Mouse (Mus musculus) megakaryocyte, embryonic 14.5 days (primary cell): ENCODE measurements around the gene Sorbs1. TPM values are rescaled to one million over a fixed set of nuclear protein-coding genes. Genes with fewer than 3 reads are reported as not detected.

Experiments
- H3K27me3 ChIP-seq: replicated peaks from 2 replicates; pipeline ENCODE3; 2012; ENCODE audit warnings: inconsistent platforms
- H3K36me3 ChIP-seq: replicated peaks from 2 replicates; pipeline ENCODE3; 2012; ENCODE audit warnings: low read length, inconsistent platforms, mixed read lengths
- H3K4me1 ChIP-seq: 2 replicates; pipeline ENCODE4 v1.6.1; 2012; ENCODE audit warnings: inconsistent platforms
- H3K4me3 ChIP-seq: replicated peaks from 2 replicates; pipeline ENCODE3; 2012; ENCODE audit warnings: moderate library complexity, mild to moderate bottlenecking, inconsistent platforms
- H3K9me3 ChIP-seq: 2 replicates; pipeline ENCODE4 v1.6.1; 2012; ENCODE audit warnings: inconsistent platforms
- FLI1 ChIP-seq: IDR thresholded peaks from 2 replicates; pipeline ENCODE4 v1.6.1; 2012; ENCODE audit warnings: low read length, inconsistent platforms, mixed read lengths
- GATA1 ChIP-seq: IDR thresholded peaks from 3 replicates; pipeline ENCODE4 v1.6.1; 2012; ENCODE audit warnings: mixed read lengths, low read length, inconsistent platforms, borderline replicate concordance
- polyA plus RNA-seq: library from polyadenylated mRNA; stranded (reverse); fragments of >175 nt; gene quantifications from 2 replicates; pipeline ENCODE4 v1.2.3, GENCODE M21; 2012; ENCODE audit warnings: low replicate concordance; ENCODE audit not compliant: insufficient read depth

Gene Sorbs1
- polyA plus RNA-seq, 1 experiment: 2.7 TPM

- Histone ChIP-seq H3K27me3 (peaks cover 8% of the 10 kb centered on the region), H3K36me3 (peaks cover 43% of the 10 kb centered on the region)
- TF ChIP-seq GATA1 (no peak), FLI1 (no peak)
These were observed 34.8 kb upstream of the Sorbs1 start for GRCm38 (mm10) chr19:40548386-40548785.

GRCm38 (mm10) chr19:40544856-40545255 lies 31.3 kb upstream of the Sorbs1 start:
- Histone ChIP-seq H3K27me3 (peaks cover 22% of the 10 kb centered on the region), H3K36me3 (peaks cover 7% of the 10 kb centered on the region), H3K9me3 (peaks cover 10% of the 10 kb centered on the region), H3K4me1 (no peaks in the 10 kb centered on the region), H3K4me3 (no peak overlapping the region)
- TF ChIP-seq FLI1 (no peak), GATA1 (no peak)

More at GRCm38 (mm10) chr19:40548386-40548785, 34.8 kb upstream of the Sorbs1 start:
- H3K4me1 ChIP-seq: no peaks in the 10 kb centered on the region
- H3K9me3 ChIP-seq: no peaks in the 10 kb centered on the region
- no peak overlapping the region for H3K4me3 ChIP-seq

DNA sequence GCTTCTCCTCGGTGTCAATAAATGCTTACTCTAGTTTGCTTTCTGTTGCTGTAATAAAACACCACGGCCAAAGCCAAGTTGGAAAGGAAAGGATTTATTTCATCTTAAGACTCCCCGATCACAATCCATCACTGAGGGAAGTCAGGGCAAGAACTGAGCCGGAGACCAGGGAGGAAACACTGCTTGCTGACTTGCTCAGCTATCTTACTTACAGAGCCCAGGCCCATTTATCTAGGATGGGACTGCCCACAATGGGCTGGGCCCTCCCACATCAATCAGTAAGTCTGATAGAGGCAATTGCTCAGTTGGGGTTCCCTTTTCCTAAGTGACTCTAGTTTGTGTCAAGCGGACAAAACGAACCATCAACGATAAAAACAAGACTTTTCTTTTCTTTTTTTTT lies 29.2 kb upstream of the Sorbs1 start:
- TF ChIP-seq GATA1: no peak
- TF ChIP-seq FLI1: no peak
- no peak overlapping the region for H3K4me3 ChIP-seq
- H3K27me3 ChIP-seq: peaks cover 28% of the 10 kb centered on the region

DNA sequence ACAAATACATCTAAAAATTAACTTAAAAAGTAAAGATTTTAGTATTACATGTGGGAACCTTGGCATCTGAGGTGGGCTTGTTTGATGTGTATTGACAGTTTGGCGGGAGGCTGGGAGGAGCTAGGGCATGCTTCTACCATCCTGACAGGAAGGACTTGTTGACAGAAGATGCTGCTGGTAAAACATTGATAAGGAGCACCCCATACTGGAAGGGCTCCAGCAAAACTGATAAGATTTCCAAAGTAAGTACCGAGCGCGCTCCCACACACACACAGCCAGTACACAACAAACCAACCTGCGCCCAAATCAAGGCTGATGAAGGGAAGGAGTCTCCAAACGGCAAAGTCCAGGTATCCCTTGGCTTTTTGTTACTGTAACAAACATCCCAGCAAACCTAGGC lies 22.9 kb upstream of the Sorbs1 start:
- Histone ChIP-seq H3K4me1 (peaks cover 8% of the 10 kb centered on the region; the same call in 1 of the 2 replicates), H3K4me3 (no peak overlapping the region), H3K36me3 (no peaks in the 10 kb centered on the region), H3K9me3 (peaks cover 19% of the 10 kb centered on the region), H3K27me3 (peaks cover 57% of the 10 kb centered on the region)
- TF ChIP-seq FLI1 (no peak), GATA1 (no peak)

More for the DNA sequence above, 29.2 kb upstream of the Sorbs1 start:
- Histone ChIP-seq H3K9me3 (peaks cover 10% of the 10 kb centered on the region), H3K4me1 (no peaks in the 10 kb centered on the region), H3K36me3 (no peaks in the 10 kb centered on the region)

DNA sequence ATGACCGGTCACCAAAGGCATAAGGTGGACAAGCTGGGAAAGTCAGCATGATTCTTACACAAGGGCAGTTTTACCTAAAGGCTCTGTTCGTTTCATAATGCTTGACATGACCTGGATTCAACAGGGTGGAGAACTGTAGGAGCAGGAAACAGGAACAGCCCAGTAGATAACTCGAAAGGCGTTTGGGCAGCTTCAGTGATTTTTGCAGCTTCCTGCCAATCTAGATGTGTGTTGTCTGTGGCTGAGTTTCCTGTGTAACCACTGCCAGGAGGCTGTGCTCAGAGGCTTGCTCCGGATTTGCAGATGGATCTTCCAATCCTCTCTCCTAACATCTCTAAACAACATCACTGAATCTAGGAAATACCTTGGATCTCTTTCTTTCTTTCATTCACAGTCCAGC lies 18.9 kb upstream of the Sorbs1 start:
- TF ChIP-seq FLI1 (no peak), GATA1 (no peak)
- Histone ChIP-seq H3K4me3 (no peak overlapping the region), H3K4me1 (peaks cover 11% of the 10 kb centered on the region; the same call in 1 of the 2 replicates), H3K27me3 (peaks cover 51% of the 10 kb centered on the region), H3K36me3 (no peaks in the 10 kb centered on the region), H3K9me3 (peaks cover 10% of the 10 kb centered on the region; the same call in 1 of the 2 replicates)

GRCm38 (mm10) chr19:40530323-40530722 lies 16.7 kb upstream of the Sorbs1 start:
- Histone ChIP-seq H3K4me1 (0 out of 2 replicates have a peak, but pooled peaks cover 6% of the 10 kb centered on the region), H3K4me3 (no peak overlapping the region), H3K27me3 (peaks cover 51% of the 10 kb centered on the region), H3K9me3 (peaks cover 8% of the 10 kb centered on the region; the same call in 1 of the 2 replicates), H3K36me3 (no peaks in the 10 kb centered on the region)
- TF ChIP-seq FLI1: no peak

DNA sequence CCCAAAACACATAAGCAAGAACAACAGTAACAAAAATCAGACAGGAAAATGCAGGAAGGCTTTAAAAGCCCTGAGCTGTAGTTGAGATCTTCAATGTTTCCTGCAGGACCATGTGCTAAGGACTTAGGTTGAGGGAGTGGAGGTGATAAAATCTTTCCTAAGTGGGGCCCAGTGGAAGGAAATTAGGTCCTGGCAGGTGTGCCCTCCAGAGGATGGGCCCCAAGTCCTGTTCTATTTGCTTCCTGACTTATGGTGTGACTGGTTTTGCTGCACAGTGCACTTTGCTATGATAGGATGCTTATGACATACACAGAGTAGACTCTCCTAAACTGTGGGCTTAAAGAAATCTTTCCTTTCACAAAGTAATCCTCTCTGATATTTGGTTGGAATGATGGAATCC lies 14.7 kb upstream of the Sorbs1 start:
- H3K27me3 ChIP-seq: peaks cover 41% of the 10 kb centered on the region
- TF ChIP-seq FLI1 (no peak), GATA1 (no peak)
- H3K9me3 ChIP-seq: peaks cover 6% of the 10 kb centered on the region; the same call in 1 of the 2 replicates

DNA sequence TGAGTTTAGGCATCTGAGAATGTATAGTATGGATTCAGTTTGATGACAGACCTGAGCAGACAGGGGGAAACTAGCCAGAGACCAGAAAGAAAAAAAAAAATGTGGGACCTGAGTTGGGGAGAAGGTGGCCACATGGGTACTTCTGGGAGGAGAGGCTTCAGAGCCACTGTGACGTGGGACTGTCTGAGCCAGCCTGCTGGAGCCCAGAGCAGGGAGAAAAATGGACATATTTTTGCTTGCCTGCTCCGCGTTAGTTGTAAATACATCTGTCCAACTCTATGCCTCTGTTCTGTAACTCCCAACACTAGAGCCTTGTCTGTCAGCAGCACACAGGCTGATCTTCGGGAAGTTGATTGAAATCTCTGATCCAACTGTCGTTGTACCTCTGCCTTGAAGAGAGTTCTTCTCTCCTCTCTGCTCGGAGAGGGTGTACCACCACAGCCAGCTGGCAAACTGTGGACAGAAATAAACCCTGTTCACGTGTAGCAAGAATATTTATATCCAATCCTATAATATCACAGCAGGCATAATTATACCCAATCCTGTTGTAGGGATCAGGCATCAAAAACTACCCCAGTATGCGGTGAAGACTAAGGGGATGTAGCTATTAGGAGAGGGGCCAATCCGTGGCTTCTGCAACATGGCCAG lies 12.9 kb upstream of the Sorbs1 start:
- no peak for TF ChIP-seq FLI1
- TF ChIP-seq GATA1: no peak
- no peaks in the 10 kb centered on the region for H3K36me3 ChIP-seq
- H3K4me3 ChIP-seq: no peak overlapping the region
- 0 out of 2 replicates have a peak, but pooled peaks cover 6% of the 10 kb centered on the region for H3K4me1 ChIP-seq
- no peaks in the 10 kb centered on the region for H3K9me3 ChIP-seq
- H3K27me3 ChIP-seq: peaks cover 28% of the 10 kb centered on the region

More for the DNA sequence above, 14.7 kb upstream of the Sorbs1 start:
- Histone ChIP-seq H3K4me3 (no peak overlapping the region), H3K36me3 (no peaks in the 10 kb centered on the region), H3K4me1 (0 out of 2 replicates have a peak, but pooled peaks cover 9% of the 10 kb centered on the region)

- peaks cover 25% of the 10 kb centered on the region for H3K27me3 ChIP-seq
- TF ChIP-seq FLI1: no peak
- no peak for TF ChIP-seq GATA1
- H3K4me1 ChIP-seq: 0 out of 2 replicates have a peak, but pooled peaks cover 6% of the 10 kb centered on the region
- H3K9me3 ChIP-seq: no peaks in the 10 kb centered on the region
- H3K36me3 ChIP-seq: no peaks in the 10 kb centered on the region
- no peak overlapping the region for H3K4me3 ChIP-seq
These were observed 9.9 kb upstream of the Sorbs1 start for GRCm38 (mm10) chr19:40523431-40524005.

DNA sequence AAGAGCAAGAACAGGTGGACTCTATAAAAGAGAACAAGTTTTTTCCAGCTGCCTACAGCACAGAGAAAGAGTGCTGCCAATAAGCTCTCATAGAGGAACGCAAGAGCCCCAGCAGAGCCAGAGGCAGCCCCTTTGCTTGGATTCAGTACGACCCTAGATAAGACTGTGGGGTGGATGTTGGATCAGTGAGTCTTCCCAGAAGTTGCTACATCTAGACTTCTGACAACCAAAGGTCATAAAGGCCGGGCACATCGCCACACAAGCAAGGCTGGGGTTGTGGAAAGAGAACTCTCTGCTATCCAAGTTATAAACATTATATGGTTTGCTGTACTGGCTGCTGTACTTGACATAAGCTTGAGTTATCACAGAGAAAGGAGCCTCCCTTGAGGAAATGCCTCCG lies 6.8 kb upstream of the Sorbs1 start:
- TF ChIP-seq GATA1: no peak
- TF ChIP-seq FLI1: no peak
- no peak overlapping the region for H3K4me3 ChIP-seq
- H3K27me3 ChIP-seq: peaks cover 10% of the 10 kb centered on the region
- H3K9me3 ChIP-seq: no peaks in the 10 kb centered on the region
- H3K36me3 ChIP-seq: no peaks in the 10 kb centered on the region
- 0 out of 2 replicates have a peak, but pooled peaks cover 3% of the 10 kb centered on the region for H3K4me1 ChIP-seq
